Mouse (Mus musculus) kidney, adult 9 months (tissue): ENCODE measurements around the gene Nckap5.
A peak's percentile ranks its signal among the peaks of the same experiment; 100 is the strongest.

Source experiments
- DNase-seq: peaks from one replicate; pipeline ENCODE4 v3.0.0; 2022

Gene Nckap5

DNA sequence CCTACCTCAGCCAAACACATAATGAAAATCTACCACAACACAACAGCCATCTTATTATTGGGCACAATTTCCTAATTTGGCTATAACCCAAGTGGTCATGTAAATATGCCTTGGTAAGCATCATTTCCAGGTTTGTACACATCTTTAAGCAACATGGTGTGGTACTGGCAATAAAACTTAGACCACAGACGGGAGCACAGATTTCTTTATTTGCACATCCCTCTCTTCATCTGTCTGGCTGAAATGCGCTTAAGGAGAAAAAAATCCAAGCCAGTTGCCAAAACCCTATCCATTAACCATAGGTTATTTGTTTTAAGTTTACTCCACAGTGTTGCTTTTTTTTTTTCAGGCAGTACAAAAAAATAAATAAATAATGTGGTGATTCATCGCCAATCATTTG lies 842.8 kb downstream of the Nckap5 start:
- no peak for DNase-seq

DNA sequence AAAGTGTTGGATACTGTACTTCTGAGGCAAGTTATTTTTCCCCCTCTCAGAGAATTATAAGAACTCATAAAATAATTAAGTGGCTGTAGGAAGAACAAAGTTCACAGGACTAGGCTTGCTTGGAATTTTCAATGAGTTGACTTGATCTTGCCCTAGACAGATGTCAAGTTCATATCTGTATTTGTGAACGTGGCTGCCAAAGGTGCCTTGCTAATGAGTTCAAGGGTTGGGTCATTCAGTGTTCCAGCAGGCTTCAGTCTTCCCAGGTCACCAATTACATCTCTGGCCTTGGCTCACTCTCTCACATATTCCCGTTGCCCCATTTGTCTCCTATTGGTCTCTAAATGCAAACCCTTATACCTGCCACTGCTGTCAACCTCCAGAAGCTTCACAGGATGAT lies 846.0 kb downstream of the Nckap5 start:
- peak; percentile 53 for DNase-seq

DNA sequence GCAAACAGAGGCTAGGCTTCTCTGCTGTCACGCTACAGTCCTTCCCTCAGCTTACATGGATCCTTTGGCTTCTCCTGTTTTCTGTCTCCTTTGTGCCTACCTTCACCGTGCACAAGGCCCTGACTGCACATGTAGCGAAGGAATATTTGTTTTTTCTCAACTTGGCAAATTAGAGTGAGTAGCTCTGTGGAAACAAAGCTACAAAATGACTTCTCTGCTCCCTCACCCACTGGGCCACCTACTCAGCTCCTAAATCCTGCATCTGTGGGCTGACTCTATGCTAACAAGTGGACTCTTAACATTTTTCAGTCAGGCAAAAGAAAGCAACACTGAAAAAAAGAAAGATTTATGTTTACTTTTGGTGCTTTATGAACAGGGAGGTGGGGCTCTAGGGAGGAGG lies 856.0 kb downstream of the Nckap5 start:
- DNase-seq: no peak

DNA sequence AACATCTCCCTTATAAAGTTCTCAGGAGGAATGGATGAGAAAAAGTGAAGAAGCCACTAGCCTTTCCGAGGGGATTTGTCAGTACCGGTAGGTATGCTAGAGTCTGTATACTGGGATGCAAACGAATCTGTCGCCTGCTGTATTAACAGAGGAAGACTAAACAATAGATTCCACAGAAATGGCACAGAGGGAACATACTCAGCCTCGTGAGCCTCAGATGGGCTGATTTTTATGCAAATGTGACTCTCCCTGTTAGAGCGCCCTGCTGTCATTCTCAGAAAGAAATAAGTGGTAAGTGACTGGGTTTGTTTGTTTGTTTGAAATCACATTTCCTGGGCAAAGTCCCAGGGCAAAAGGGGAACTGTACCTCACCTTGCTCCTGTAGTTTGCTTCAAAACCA lies 858.7 kb downstream of the Nckap5 start:
- no peak for DNase-seq

DNA sequence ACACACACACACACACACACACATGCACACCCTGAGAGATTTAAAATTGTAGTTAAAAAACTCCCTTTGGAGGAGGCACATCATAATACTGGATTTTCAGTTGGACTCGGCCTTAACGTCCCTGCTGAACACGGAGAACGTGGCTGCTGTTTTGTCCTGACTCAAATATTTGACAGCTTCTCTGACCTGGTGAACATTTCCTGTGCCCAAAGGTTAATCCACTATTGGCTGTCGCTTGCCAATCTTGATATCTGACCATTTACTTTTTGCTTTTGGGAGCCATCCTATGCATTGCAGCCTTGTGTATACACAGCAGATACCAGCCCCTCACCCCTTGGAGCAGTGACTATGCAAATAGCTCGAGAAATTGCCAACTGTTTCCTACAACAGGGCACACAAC lies 862.9 kb downstream of the Nckap5 start:
- no peak for DNase-seq

GRCm38 (mm10) chr1:125951026-125951425 lies 879.6 kb downstream of the Nckap5 start:
- DNase-seq: no peak

GRCm38 (mm10) chr1:125949076-125949475 lies 881.5 kb downstream of the Nckap5 start:
- DNase-seq: no peak

DNA sequence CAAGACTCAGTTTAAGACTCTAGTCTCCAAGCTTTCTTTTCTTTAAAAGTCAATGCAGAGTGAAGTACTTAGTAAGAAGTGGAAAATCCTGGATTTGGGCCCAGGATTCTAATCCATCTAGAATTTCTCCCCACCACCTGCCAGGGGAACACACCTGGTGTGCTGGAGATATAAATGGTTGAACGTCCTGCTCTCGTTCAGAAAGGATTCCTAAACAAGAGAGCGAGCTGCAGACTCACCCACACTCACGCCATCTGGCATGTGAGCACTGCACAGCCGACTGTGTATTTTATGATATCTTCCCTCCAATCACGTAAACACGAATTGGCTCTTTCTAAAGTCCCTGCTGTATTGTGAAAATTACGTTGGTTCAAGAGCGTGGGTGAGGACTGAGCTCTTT lies 885.5 kb downstream of the Nckap5 start:
- no peak for DNase-seq

- DNase-seq: no peak
Observed at GRCm38 (mm10) chr1:125943305-125943704, 887.3 kb downstream of the Nckap5 start.

- DNase-seq: no peak
Observed at GRCm38 (mm10) chr1:125925486-125925885, 905.1 kb downstream of the Nckap5 start.

GRCm38 (mm10) chr1:125923062-125923461 lies 907.5 kb downstream of the Nckap5 start:
- no peak for DNase-seq

- no peak for DNase-seq
Observed at GRCm38 (mm10) chr1:125920696-125921095, 909.9 kb downstream of the Nckap5 start.

DNA sequence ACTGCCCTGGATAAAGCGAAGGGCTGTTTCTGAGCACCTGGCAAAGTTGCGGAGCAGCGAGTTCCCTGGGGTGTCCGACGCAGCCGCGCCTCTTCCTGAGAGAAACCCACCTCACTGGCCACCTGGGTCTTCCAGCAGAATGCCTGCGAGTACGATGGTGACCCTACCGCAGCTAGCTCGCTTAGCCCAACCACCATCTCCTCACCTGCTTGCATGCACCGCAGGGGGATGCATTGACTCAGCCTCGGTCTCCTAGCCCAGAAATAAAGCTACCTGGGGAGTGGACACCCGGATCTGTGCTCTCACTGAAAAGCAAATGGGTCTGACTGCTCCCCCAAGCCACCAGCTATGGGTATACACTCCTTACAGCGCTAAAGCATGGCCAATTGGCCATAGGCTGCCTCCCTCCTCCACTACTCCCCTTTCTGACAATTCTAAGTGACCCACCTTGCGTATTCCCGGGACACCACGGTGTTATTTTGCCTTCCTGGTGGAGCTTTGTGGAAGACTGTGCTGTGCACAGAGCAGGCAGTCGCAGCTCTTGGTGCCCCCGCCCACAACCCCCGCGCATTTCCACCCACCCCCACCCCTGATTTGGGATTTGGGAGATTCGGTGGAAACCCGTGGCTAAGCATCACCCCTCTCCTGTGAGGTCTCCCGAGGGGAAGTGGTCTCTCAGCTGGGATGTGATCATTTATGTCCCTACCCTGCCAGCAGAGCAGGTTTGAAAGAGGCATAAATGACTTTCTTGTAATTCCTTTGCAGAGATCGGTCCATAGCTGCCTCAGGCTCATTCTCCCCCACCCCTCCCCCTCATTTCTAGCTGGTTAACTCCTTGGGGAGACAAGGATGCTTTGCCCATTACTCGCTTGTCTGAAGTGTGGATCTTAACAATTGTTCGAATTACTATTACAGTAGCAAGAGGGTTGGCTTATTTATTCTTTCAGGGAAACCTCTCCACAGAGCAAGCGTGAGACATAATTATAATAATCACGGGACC lies 917.7 kb downstream of the Nckap5 start, which contains the start of gene Lypd1:
Lypd1 (minus strand) TSS at position 501 of the 1,000 bp plus-strand sequence.
- DNase-seq: no peak

DNA sequence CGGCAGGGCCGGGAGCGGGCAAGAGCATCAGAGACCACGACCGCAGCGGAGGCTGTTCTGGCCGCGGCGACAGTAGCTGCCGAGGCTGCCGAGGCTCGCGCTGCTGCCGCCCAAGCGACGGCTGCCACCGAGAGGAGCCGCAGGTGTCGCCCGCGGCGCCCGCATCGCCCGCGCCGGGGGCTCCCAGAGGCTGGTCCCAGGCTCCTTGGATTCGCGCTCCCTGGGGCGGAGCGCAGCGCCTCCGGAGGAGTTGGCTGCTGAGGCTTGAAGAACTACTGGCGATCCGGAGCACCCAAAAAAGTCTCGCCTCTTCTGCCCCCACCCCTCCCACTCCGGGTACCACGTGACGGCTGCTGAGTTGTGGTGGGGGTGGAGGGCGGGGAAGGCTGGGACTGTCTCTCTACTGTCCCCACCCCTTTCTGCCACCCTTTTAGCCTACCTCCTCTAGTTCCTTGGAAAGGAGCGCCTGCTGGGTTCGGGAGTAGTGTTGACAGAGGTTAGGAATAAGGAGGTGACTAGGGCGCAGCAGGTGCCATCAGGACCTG lies 918.6 kb downstream of the Nckap5 start:
- no peak for DNase-seq

DNA sequence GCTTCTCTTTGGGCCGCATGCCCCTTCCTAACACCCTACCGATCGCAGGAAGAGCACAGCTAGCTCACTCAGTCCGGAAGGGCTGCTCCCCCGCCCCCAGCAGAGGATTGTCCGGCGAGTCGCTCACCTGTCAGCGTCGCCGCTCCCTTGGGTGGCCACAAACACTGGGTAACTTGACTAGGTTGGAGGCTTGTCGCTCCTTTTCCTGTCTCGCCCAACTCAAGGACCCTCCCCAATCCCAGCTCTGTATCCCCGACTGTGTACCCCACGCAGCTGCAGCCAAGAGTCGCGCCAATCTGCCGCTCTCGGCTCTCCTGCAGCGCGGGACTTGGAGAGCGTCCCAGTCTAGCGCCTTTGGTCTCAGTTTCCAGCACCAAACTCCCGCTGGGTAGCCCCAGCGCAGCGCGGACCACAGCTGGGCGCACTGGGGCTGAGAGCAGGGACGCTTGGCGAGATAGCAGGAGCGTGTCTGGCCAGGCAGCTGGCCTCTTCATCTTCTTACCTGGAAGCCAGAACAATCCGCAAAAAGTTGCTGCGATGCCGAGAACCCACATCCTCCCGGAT lies 919.2 kb downstream of the Nckap5 start:
- no peak for DNase-seq

DNA sequence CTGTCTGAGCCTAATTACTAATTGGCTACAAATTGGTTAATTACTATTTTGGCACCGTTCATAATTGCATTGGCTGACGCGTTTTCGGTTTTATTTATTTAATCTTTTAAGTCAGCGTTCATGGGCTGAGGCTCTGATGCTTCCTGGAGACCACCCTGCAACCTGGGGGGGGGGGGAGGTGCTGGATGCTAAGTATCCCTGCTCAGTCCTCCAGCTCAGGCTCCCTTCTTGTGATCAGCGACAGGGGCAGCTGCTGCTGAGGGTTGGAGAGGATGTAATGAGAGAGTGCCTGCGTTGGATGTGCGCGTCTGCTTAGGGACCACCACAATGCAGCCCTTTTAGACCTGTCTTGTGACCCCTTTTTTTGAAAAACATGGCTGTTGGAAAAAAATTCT lies 919.7 kb downstream of the Nckap5 start:
- no peak for DNase-seq

- no peak for DNase-seq
Observed at GRCm38 (mm10) chr1:125910211-125910870, 920.3 kb downstream of the Nckap5 start.

DNA sequence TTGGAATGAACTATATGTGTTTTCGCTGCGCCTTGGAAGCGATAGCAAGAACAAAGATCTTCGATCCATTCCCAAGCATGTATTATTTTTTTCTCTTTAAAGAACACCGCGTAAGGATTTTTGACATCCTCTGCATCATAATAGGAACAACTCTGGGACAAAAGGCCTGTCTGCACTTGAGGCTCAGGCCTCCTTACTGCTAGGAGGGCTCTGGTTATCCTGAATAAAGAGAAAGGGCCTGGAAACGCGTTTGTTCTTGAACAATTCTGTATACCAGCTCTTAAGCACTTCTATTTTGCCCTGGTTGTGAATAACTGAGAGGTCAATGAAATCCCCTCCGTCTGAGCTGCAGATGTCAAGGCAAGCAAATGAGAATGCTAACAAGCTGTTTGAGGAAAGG lies 937.4 kb downstream of the Nckap5 start:
- DNase-seq: no peak

GRCm38 (mm10) chr1:125870056-125870455 lies 960.5 kb downstream of the Nckap5 start:
- no peak for DNase-seq
